Mouse (Mus musculus) adrenal gland, postnatal 10 days (tissue): ENCODE measurements around the gene Ntn3. TPM values are rescaled to one million over a fixed set of nuclear protein-coding genes. Genes with fewer than 3 reads are reported as not detected.

Experiments
- DNase-seq: peaks from one replicate; pipeline ENCODE4 v3.0.0; 2021; ENCODE audit warnings: mixed read lengths
- total RNA-seq, 2 experiments: library from RNA; stranded (reverse); gene quantifications; 2 replicates each; pipeline ENCODE4 v1.2.3; 2021

Ntn3 gene
- total RNA-seq, 2 experiments from 2014 or later, result 3.1 to 4.2 TPM

- DNase-seq, result no peak
Measured at GRCm38 (mm10) chr17:24190934-24191333, 18.4 kb downstream of the Ntn3 start.

- DNase-seq, result no peak
Measured at GRCm38 (mm10) chr17:24174259-24174658, 35.1 kb downstream of the Ntn3 start.

- DNase-seq, result peak; percentile 80
Measured at GRCm38 (mm10) chr17:24173423-24173822, 35.9 kb downstream of the Ntn3 start.

GRCm38 (mm10) chr17:24171738-24172137 lies 37.6 kb downstream of the Ntn3 start:
- DNase-seq, result no peak

- no peak for DNase-seq
Measured at GRCm38 (mm10) chr17:24170729-24171128, 38.6 kb downstream of the Ntn3 start.

GRCm38 (mm10) chr17:24170125-24170524 lies 39.2 kb downstream of the Ntn3 start:
- DNase-seq, result no peak

GRCm38 (mm10) chr17:24169317-24170065 lies 39.8 kb downstream of the Ntn3 start, which contains the start of gene Atp6v0c:
Atp6v0c (minus strand) TSS chr17:24169702.
- DNase-seq, result peak; percentile 95

GRCm38 (mm10) chr17:24168590-24169277 lies 40.6 kb downstream of the Ntn3 start:
- DNase-seq, result peak; percentile 72

- DNase-seq, result peak; percentile 36
Measured at GRCm38 (mm10) chr17:24167891-24168505, 41.3 kb downstream of the Ntn3 start.

GRCm38 (mm10) chr17:24167120-24167519 lies 42.2 kb downstream of the Ntn3 start:
- DNase-seq, result no peak

GRCm38 (mm10) chr17:24164566-24165259 lies 44.6 kb downstream of the Ntn3 start:
- no peak for DNase-seq

- peak; percentile 98 for DNase-seq
Measured at GRCm38 (mm10) chr17:24163176-24163962, 46.0 kb downstream of the Ntn3 start, which contains the start of gene Amdhd2. Amdhd2 (minus strand) TSS chr17:24163766.

- DNase-seq, result peak; percentile 39
Measured at GRCm38 (mm10) chr17:24162584-24163175, 46.7 kb downstream of the Ntn3 start.

- no peak for DNase-seq
Measured at GRCm38 (mm10) chr17:24161466-24161865, 47.9 kb downstream of the Ntn3 start.

GRCm38 (mm10) chr17:24157526-24157925 lies 51.8 kb downstream of the Ntn3 start:
- DNase-seq, result no peak

GRCm38 (mm10) chr17:24157121-24157520 lies 52.2 kb downstream of the Ntn3 start:
- no peak for DNase-seq

- no peak for DNase-seq
Measured at GRCm38 (mm10) chr17:24156394-24156793, 52.9 kb downstream of the Ntn3 start.

- DNase-seq, result no peak
Measured at GRCm38 (mm10) chr17:24155742-24156141, 53.6 kb downstream of the Ntn3 start.

- no peak for DNase-seq
Measured at GRCm38 (mm10) chr17:24154463-24154862, 54.9 kb downstream of the Ntn3 start.
